Mouse (Mus musculus) kidney, adult 11 months (tissue): Measurements from ENCODE around the gene Lrrc75a.
"Not testable (repeated sequence)": the region's sequence is repeated elsewhere in the genome, so short reads cannot be mapped to it uniquely, and the experiment has no call there.

Experiments
- DNase-seq: peaks from one replicate; pipeline ENCODE4 v3.0.0; 2022

The Lrrc75a gene

GRCm38 (mm10) chr11:62647661-62648590, at the start of gene Lrrc75a:
TSS of gene Lrrc75a (minus strand) at chr11:62648523.
- DNase-seq: peak; percentile 34

GRCm38 (mm10) chr11:62695126-62695525, 46.8 kb upstream of the Lrrc75a start:
- no peak for DNase-seq

- DNase-seq: peak; percentile 15
Observed at GRCm38 (mm10) chr11:62693299-62694184, 45.2 kb upstream of the Lrrc75a start.

GRCm38 (mm10) chr11:62691592-62691991, 43.3 kb upstream of the Lrrc75a start:
- DNase-seq: no peak

GRCm38 (mm10) chr11:62679954-62680353, 31.6 kb upstream of the Lrrc75a start:
- no peak for DNase-seq

GRCm38 (mm10) chr11:62678778-62679354, 30.5 kb upstream of the Lrrc75a start:
- DNase-seq: no peak

- no peak for DNase-seq
Observed at GRCm38 (mm10) chr11:62676290-62676596, 27.9 kb upstream of the Lrrc75a start.

- peak; percentile 51 for DNase-seq
Observed at GRCm38 (mm10) chr11:62675480-62676289, 27.4 kb upstream of the Lrrc75a start.

GRCm38 (mm10) chr11:62670006-62670405, 21.7 kb upstream of the Lrrc75a start:
- no peak for DNase-seq

GRCm38 (mm10) chr11:62669471-62669870, 21.1 kb upstream of the Lrrc75a start:
- no peak for DNase-seq

GRCm38 (mm10) chr11:62668986-62669385, 20.7 kb upstream of the Lrrc75a start:
- no peak for DNase-seq

- DNase-seq: no peak
Observed at GRCm38 (mm10) chr11:62664250-62664649, 15.9 kb upstream of the Lrrc75a start.

- no peak for DNase-seq
Observed at GRCm38 (mm10) chr11:62660885-62661284, 12.6 kb upstream of the Lrrc75a start.

- DNase-seq: no peak
Observed at GRCm38 (mm10) chr11:62652080-62652479, 3.8 kb upstream of the Lrrc75a start.

GRCm38 (mm10) chr11:62651563-62651962, 3.2 kb upstream of the Lrrc75a start:
- no peak for DNase-seq

GRCm38 (mm10) chr11:62649803-62650202, 1.5 kb upstream of the Lrrc75a start:
- DNase-seq: not testable (repeated sequence)

- peak; percentile 92 for DNase-seq
Observed at GRCm38 (mm10) chr11:62648591-62649391, 468 bp upstream of the Lrrc75a start, which contains the start of gene Mmgt2. TSS of gene Mmgt2 (plus strand) at chr11:62648664.

- DNase-seq: no peak
Observed at GRCm38 (mm10) chr11:62646958-62647515, 1.3 kb downstream of the Lrrc75a start.

- no peak for DNase-seq
Observed at GRCm38 (mm10) chr11:62646495-62646843, 1.9 kb downstream of the Lrrc75a start.

- peak; percentile 24 for DNase-seq
Observed at GRCm38 (mm10) chr11:62645732-62646494, 2.4 kb downstream of the Lrrc75a start.

GRCm38 (mm10) chr11:62645337-62645675, 3.0 kb downstream of the Lrrc75a start:
- no peak for DNase-seq
